Mouse (Mus musculus): Measurements from ENCODE around the gene Chit1. TPM values are rescaled to one million over a fixed set of nuclear protein-coding genes. Genes with fewer than 3 reads are reported as not detected.
A peak's percentile ranks its signal among the peaks of the same experiment; 100 is the strongest.

Gene Chit1
- polyA plus RNA-seq, 1 experiment, result 0.19 TPM

DNA sequence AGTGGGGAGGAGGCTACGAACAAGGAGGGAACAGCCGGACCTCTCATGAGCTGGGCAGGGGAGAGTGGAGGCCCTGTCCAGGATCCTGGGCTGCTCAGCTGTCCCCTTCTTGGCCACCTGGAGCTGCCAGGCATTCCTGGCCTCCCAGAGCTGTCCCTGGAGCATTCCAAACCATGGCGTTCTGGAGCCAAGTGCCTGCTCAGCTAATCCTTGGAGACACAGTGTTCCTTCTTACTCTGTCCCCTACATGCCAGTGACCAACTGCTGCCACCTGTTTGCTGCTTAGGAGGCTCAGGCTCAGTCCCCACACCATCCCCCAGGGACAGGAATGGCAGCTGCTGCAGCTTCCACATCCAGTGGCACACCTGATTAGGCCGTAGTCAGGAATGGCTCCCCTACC, 84.9 kb downstream of the Chit1 start:
- peak overlapping the region; percentile 20; the same call in 1 of the 2 replicates for H3K27ac ChIP-seq (ENCODE audit: insufficient read depth, low read length)
- no peak overlapping the region for H3K4me3 ChIP-seq (ENCODE audit: insufficient read depth, low read length)
- TF ChIP-seq CTCF (IDR thresholded peaks at IDR 0.05; ENCODE audit: extremely low read depth, insufficient read depth, low read length) (no peak), POLR2A (IDR thresholded peaks at IDR 0.05; ENCODE audit: extremely low read depth, insufficient read depth, low read length) (no peak)
- peaks cover 22% of the 10 kb centered on the region for H3K4me1 ChIP-seq (ENCODE audit: control insufficient read depth, insufficient read depth, low read length)

DNA sequence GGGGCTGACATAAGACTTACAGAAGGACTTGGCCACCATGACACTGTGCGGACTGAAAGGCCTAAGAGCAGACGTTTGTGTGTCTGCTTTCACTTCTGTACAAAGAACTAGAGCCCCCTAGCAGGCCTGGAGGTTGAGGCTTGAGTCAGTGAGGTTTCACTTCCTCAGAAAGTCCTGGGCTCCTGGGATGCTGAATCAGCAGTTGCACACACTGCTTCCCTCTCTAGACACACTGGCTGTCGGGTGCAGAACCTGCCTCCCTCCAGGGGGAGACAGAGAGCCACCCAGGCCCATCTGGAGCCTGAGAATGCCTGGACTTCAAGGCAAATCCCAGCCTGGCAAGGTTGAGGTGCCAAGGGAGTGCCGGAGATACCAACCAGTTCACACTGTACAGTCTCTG, 85.3 kb downstream of the Chit1 start:
- peaks cover 22% of the 10 kb centered on the region for H3K4me1 ChIP-seq (ENCODE audit: control insufficient read depth, insufficient read depth, low read length)
- H3K27ac ChIP-seq (ENCODE audit: insufficient read depth, low read length), result no peak overlapping the region
- no peak overlapping the region for H3K4me3 ChIP-seq (ENCODE audit: insufficient read depth, low read length)
- no peak for TF ChIP-seq POLR2A (IDR thresholded peaks at IDR 0.05; ENCODE audit: extremely low read depth, insufficient read depth, low read length)
- TF ChIP-seq CTCF (IDR thresholded peaks at IDR 0.05; ENCODE audit: extremely low read depth, insufficient read depth, low read length), result peak; percentile 63

DNA sequence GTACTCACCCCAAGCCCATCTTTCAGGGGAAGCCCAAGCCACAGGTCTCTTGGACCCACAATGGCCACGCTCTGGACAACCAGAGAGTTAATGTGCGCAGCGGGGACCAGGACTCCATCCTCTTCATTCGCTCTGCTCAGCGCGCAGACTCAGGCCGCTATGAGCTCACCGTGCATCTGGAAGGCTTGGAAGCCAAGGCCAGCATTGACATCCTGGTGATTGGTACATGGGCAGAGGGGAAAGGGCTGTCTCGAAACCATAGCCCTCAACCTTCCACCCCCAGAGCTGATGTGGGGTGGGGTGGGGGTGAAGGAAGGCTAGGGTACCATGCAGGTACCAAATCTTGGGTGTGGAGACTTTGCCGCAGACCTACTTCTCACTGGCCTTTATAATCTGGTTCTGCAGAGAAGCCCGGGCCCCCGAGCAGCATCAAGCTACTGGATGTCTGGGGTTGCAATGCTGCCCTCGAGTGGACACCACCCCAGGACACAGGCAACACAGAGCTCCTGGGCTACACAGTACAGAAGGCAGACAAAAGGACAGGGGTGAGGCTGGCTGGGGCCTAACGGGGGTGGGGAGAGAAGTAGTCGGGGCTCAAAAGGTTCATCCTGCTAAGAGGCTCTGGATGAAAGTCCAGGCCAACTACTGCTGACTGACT, 86.4 kb downstream of the Chit1 start:
- no peak overlapping the region for H3K27ac ChIP-seq (ENCODE audit: insufficient read depth, low read length)
- peaks cover 23% of the 10 kb centered on the region for H3K4me1 ChIP-seq (ENCODE audit: control insufficient read depth, insufficient read depth, low read length)
- TF ChIP-seq POLR2A (IDR thresholded peaks at IDR 0.05; ENCODE audit: extremely low read depth, insufficient read depth, low read length), result no peak
- 0 out of 2 replicates have a peak, but pooled peaks have one; percentile 10 for TF ChIP-seq CTCF (IDR thresholded peaks at IDR 0.05; ENCODE audit: extremely low read depth, insufficient read depth, low read length)
- H3K4me3 ChIP-seq (ENCODE audit: insufficient read depth, low read length), result no peak overlapping the region

DNA sequence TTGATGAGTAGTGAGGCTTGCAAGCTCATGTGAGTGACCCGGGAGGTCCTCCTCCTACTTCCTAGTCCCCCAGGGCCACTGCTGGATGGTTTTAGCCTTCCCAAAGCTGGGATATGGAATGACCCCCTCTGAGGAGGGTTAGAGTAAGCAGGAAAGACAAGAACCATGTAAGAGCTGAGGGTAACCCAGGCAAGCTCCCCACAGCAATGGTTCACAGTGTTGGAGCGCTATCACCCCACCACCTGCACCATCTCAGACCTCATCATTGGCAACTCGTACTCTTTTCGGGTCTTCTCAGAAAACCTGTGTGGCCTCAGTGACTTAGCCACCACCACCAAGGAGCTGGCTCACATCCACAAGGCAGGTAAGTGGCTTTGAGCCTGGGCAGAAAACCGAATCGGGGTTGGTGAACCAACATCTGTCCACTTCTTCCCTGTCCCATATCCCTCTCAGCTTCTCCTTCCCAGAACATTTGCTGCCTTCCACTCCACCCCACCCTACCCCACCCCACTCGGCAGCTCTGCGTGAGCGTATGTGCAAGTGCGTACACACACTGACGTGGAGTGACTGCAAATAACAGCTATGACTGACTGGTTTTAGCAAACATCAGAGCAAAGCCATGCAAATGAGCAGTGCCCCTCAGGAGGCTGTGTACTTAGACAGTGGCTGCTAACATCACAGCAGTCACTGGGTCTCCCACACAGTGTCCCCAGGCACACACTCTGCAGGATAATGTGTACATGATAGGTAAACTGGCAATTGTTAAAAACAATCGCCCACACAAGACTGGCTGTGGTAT, 87.4 kb downstream of the Chit1 start:
- Histone ChIP-seq H3K4me1 (ENCODE audit: control insufficient read depth, insufficient read depth, low read length) (peaks cover 23% of the 10 kb centered on the region), H3K27ac (ENCODE audit: insufficient read depth, low read length) (no peak overlapping the region), H3K4me3 (ENCODE audit: insufficient read depth, low read length) (no peak overlapping the region)
- no peak for TF ChIP-seq CTCF (IDR thresholded peaks at IDR 0.05; ENCODE audit: extremely low read depth, insufficient read depth, low read length)
- TF ChIP-seq POLR2A (IDR thresholded peaks at IDR 0.05; ENCODE audit: extremely low read depth, insufficient read depth, low read length), result no peak

DNA sequence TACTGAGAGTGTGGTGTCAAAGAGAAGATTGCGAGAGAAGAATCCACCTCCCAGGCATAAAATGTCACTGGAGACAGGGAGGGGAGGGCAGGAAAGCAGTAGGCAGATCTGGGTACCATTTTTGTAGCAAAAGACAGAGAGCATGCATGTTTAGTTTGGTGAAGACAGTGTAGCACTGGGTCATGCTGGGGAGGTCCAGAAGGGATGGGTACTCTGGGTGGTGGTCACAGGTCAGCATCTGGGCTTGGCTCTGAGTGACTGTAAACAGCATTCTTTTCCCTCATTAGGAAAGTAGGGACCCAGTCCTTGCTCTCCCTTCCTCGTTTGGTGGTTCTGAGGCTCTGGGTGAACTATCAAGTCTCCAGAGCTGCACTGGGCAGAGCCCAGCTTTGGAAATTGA, 89.4 kb downstream of the Chit1 start:
- H3K4me1 ChIP-seq (ENCODE audit: control insufficient read depth, insufficient read depth, low read length), result peaks cover 21% of the 10 kb centered on the region
- H3K27ac ChIP-seq (ENCODE audit: insufficient read depth, low read length), result peak overlapping the region; percentile 30; the same call in 1 of the 2 replicates
- no peak overlapping the region for H3K4me3 ChIP-seq (ENCODE audit: insufficient read depth, low read length)
- TF ChIP-seq POLR2A (IDR thresholded peaks at IDR 0.05; ENCODE audit: extremely low read depth, insufficient read depth, low read length), result no peak
- TF ChIP-seq CTCF (IDR thresholded peaks at IDR 0.05; ENCODE audit: extremely low read depth, insufficient read depth, low read length), result no peak

Other genes with a start within 250 kb of the Chit1 start
- 0.78 and 1.1 TPM in 2 replicates for gene Optc, start 203.2 kb upstream of the Chit1 start, polyA plus RNA-seq (2012; rRNA removed)
- gene Prelp, start 189.8 kb upstream of the Chit1 start, polyA plus RNA-seq (2012; rRNA removed), result 12.0 and 16.0 TPM in 2 replicates
- 11.4 and 13.7 TPM in 2 replicates for gene Fmod, start 74.0 kb upstream of the Chit1 start, polyA plus RNA-seq (2012; rRNA removed)
- 16.0 and 19.8 TPM in 2 replicates for gene Btg2, start 32.1 kb upstream of the Chit1 start, polyA plus RNA-seq (2012; rRNA removed)
- gene Chil1, start 70.9 kb downstream of the Chit1 start, polyA plus RNA-seq (2012; rRNA removed), result 18.0 and 18.1 TPM in 2 replicates
- 0.17 and 0.23 TPM in 2 replicates for gene Mybph, start 82.2 kb downstream of the Chit1 start, polyA plus RNA-seq (2012; rRNA removed)
- 154 and 161 TPM in 2 replicates for gene Adora1, start 124.2 kb downstream of the Chit1 start, polyA plus RNA-seq (2012; rRNA removed)
- gene Myog, start 178.7 kb downstream of the Chit1 start, polyA plus RNA-seq (2012; rRNA removed), result 0.08 and 0.13 TPM in 2 replicates
- gene Ppfia4, start 221.7 kb downstream of the Chit1 start, polyA plus RNA-seq (2012; rRNA removed), result 52.6 and 59.5 TPM in 2 replicates